16 mouse cellular contexts compared by ENCODE assay signal in the genomic region with DNA sequence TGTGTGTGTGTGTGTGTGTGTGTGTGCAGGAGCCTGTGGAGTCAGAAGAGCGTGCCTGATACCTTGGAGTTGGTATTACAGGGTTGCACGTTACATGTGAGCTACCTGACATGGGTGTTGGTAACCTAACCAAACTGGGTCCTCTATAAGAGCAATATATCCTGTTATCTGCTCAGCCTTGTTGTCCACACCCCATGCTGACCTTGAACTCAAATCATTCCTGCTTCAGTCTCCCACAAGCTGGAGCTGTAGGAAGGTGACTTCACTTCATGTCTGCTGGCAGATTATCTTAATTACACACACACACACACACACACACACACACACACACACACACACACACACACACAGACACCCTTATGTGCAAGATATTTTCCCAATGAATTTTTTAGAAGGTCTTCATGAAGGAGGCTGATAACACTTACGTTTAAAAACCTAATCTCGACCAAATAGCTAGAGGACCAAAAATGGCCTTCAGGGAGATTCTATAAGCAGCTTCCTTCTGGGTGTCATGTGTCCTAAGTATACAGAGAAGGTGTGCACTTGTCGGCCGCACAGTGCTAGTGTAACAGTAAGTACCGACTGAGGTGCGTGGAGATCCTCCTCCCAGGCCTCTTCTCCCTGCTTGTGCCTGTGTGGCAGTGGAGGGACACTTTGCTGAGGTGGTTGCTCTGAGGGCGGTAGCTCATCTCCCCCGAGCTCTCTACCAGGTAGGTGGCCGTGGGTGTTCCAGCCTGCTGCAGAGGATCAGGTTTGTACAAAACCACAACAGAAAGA. TPM values are rescaled to one million over a fixed set of nuclear protein-coding genes. Genes with fewer than 3 reads are reported as not detected.
A peak's percentile ranks its signal among the peaks of the same experiment; 100 is the strongest.
DNase-seq lines count a peak whose midpoint lies in the region; ATAC-seq and TF ChIP-seq lines count a peak whose summit lies in the region.
"Had no signal": no experiment of that assay in that cellular context is flagged by ENCODE, and none has a peak within 500 bp of the region (broad histone marks: within the 10 kb centered on the region; RNA-seq: fewer than 3 reads in every experiment).

No protein-coding gene starts in this region.

- H3K27ac ChIP-seq in gastrocnemius, adult 2 months, result peak overlapping the region; percentile 4; the same call in 1 of the 2 replicates
- H3K27ac ChIP-seq in hindbrain, embryonic 10.5 days, result no peak overlapping the region
- H3K27ac ChIP-seq: hindbrain, postnatal 0 days had no signal

- H3K27me3 ChIP-seq in hindbrain, embryonic 10.5 days (ENCODE audit: insufficient read depth, poor library complexity, severe bottlenecking), result no peaks in the 10 kb centered on the region

- H3K36me3 ChIP-seq in hindbrain, embryonic 10.5 days, result peaks cover 3% of the 10 kb centered on the region; the same call in 1 of the 2 replicates

- WGBS in hindbrain, embryonic 10.5 days, result 91% methylated on average over 11 of the region's 11 CpGs

- no peak for TF ChIP-seq CTCF in gastrocnemius, adult 2 months (IDR thresholded peaks at IDR 0.05)

- intact Hi-C loops in gastrocnemius, adult 2 months (cut with DNase I), result no loop called here

- H3K4me3 ChIP-seq in gastrocnemius, adult 2 months, result no peak overlapping the region
- H3K4me3 ChIP-seq in hindbrain, embryonic 10.5 days, result no peak overlapping the region
- H3K4me3 ChIP-seq: erythroblast, embryonic 14.5 days had no signal

- H3K9me3 ChIP-seq in hindbrain, embryonic 10.5 days, result no peaks in the 10 kb centered on the region

- DNase-seq in gastrocnemius, adult 2 months, result no peak
- no peak for DNase-seq in gastrocnemius, adult 18-20 months (ENCODE audit: low spot score)
- peak; percentile 47 for DNase-seq in CD4-positive helper T cell, adult 2 months (ENCODE audit: low read depth, low spot score)
- no peak for DNase-seq in hindbrain, embryonic 10.5 days (ENCODE audit: low spot score)
- DNase-seq in kidney, adult 8-10 months, result no peak
- DNase-seq in embryo, embryonic 10.5 days (ENCODE audit: low spot score), result no peak
- DNase-seq: cerebellum, adult 11 months; forebrain, postnatal 0 days; heart, postnatal 14 days; kidney, postnatal 14 days; left cerebral cortex, postnatal 4 days; lung, embryonic 14.5 days had no signal

- no peaks in the 10 kb centered on the region for H3K4me1 ChIP-seq in hindbrain, embryonic 10.5 days (replicated peaks)

- ATAC-seq in inflammation-experienced regulatory T-cells, adult 6 months, result peak; percentile 24
- peak; percentile 21 for ATAC-seq in megakaryocyte progenitor cell, adult 5-6 weeks (replicated peaks; ENCODE audit: poor library complexity)
- ATAC-seq: forebrain, postnatal 0 days; hindbrain, postnatal 0 days had no signal

RNA-seq across cellular contexts. Expression of gene Cblb, which starts 49.8 kb away (rescaled TPM):
- 10 to 100 TPM; 15.1 to 16.2 TPM for total RNA-seq in gastrocnemius, adult 2 months (2021)
- 10 to 100 TPM; 12.8 to 14.1 TPM for total RNA-seq in gastrocnemius, adult 18-20 months (2021)
- 10 to 100 TPM; 40.7 to 50.0 (median 46.0) TPM for polyA plus RNA-seq in inflammation-experienced regulatory T-cells, adult 6 months (2017; shearing (Covaris generic))
- 13.4 and 18.3 TPM in 2 replicates for total RNA-seq in megakaryocyte progenitor cell, adult 5-6 weeks (2015)
- 7.4 and 8.9 TPM in 2 replicates for total RNA-seq in megakaryocyte progenitor cell, adult 5-6 weeks (2017)
- 34.8 and 42.6 TPM in 2 replicates for polyA plus RNA-seq in hindbrain, embryonic 10.5 days (2016; fragmentation: Nextera tagmentation; extraction: Ambion mirVana)
